Mouse (Mus musculus) liver, embryonic 16.5 days (tissue): ENCODE measurements around the gene Rbfox1. TPM values are rescaled to one million over a fixed set of nuclear protein-coding genes. Genes with fewer than 3 reads are reported as not detected.

Experiments
- ATAC-seq: fragments of 200-750 bp; cut with Nextera tagmentation; 2 replicates; pipeline ENCODE4 v1.8.0; 2017; ENCODE audit warnings: low read depth, mild to moderate bottlenecking, moderate number of reproducible peaks, moderate library complexity
- H3K27ac ChIP-seq: fragments of 300-500 bp; sonication (generic); 2 replicates; pipeline ENCODE4 v1.5.1; 2014; ENCODE audit warnings: mild to moderate bottlenecking, low read length
- H3K27me3 ChIP-seq: fragments of 300-500 bp; sonication (generic); 2 replicates; pipeline ENCODE4 v1.6.1; 2014; ENCODE audit warnings: low read depth, low read length, mixed read lengths; ENCODE audit not compliant: control insufficient read depth, insufficient read depth
- H3K36me3 ChIP-seq: fragments of 300-500 bp; sonication (generic); 2 replicates; pipeline ENCODE4 v1.6.1; 2014; ENCODE audit warnings: mild to moderate bottlenecking; ENCODE audit not compliant: control insufficient read depth, insufficient read depth
- H3K4me1 ChIP-seq: fragments of 300-500 bp; sonication (generic); 2 replicates; pipeline ENCODE4 v1.6.1; 2014; ENCODE audit warnings: low read depth, low read length, mixed read lengths; ENCODE audit not compliant: control insufficient read depth
- H3K4me2 ChIP-seq: fragments of 300-500 bp; sonication (generic); 2 replicates; pipeline ENCODE4 v1.6.1; 2014; ENCODE audit warnings: low read depth, low read length, mixed read lengths
- H3K4me3 ChIP-seq: fragments of 300-500 bp; sonication (generic); 2 replicates; pipeline ENCODE4 v1.5.1; 2014; ENCODE audit warnings: low read depth, mild to moderate bottlenecking, low read length
- H3K9ac ChIP-seq: fragments of 300-500 bp; sonication (generic); 2 replicates; pipeline ENCODE4 v1.6.1; 2014; ENCODE audit warnings: low read depth, low read length
- H3K9me3 ChIP-seq: fragments of 300-500 bp; sonication (generic); replicated peaks from 2 replicates; pipeline ENCODE4 v1.6.1; 2016; ENCODE audit warnings: low read length; ENCODE audit not compliant: control insufficient read depth
- WGBS: fragments of 180-500 bp; shearing (Covaris S2); extraction: QIAGEN DNeasy Blood & Tissue Kit; methylation state at CpG from one replicate; pipeline ENCODE4 v1.1.7; 2014; ENCODE audit not compliant: insufficient replicate concordance; 5-methylcytosine and 5-hydroxymethylcytosine counted together
- polyA plus RNA-seq: library from polyadenylated mRNA; unstranded; fragments of >200 nt; fragmentation: Nextera tagmentation; extraction: Ambion mirVana; gene quantifications from 2 replicates; pipeline ENCODE4 v1.2.1, GENCODE M21; 2015

The Rbfox1 gene
- polyA plus RNA-seq, 1 experiment from 2014 or later = 0.38 TPM

DNA sequence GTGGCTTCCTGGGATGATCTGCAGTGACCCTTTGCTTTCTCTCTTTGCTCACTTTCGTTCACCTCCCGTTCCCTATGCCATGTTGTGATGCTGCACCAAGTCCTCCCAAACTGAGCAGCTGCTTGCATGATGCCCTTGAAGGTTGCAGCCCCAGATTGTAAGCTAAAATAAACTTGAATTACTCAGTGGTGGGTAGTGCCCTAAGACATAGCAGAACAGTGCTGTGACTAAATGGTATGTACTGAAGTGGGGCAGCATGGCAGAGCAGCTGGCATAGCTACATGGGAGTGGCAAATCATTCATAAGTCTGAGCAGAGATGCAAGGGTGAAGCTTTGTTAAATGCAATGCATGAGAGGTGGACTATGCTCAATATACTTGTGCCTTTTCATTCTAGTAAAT, 307.2 kb downstream of the Rbfox1 start:
- Histone ChIP-seq H3K4me2 (no peak overlapping the region), H3K27ac (no peak overlapping the region), H3K9me3 (no peaks in the 10 kb centered on the region), H3K36me3 (no peaks in the 10 kb centered on the region), H3K9ac (no peak overlapping the region), H3K27me3 (no peaks in the 10 kb centered on the region), H3K4me1 (no peaks in the 10 kb centered on the region), H3K4me3 (no peak overlapping the region)
- WGBS = 53% methylated on average over 2 of the region's 2 CpGs
- no peak for ATAC-seq

DNA sequence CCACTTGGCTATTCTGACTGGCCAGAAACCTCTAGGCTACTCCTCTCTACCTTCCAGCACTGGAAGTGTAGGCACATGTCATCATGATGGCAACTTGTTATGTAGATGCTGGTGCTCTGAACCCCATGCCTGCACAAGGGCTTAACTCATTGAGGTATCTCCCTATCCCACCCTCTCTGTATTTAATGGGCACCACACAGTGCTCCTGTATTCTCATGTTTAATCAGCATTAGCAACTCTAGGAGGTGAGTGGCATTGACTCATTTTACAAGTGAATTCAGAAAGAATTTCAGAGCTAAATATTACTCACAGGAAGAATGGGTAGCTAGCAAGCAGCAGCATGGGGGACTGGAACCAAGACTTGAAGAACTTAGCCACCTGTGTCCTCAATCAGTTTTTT, 321.3 kb downstream of the Rbfox1 start:
- no peak overlapping the region for H3K4me3 ChIP-seq
- ATAC-seq = no peak
- H3K9ac ChIP-seq = no peak overlapping the region
- no peak overlapping the region for H3K4me2 ChIP-seq
- H3K27me3 ChIP-seq = no peaks in the 10 kb centered on the region
- no peak overlapping the region for H3K27ac ChIP-seq
- H3K4me1 ChIP-seq = no peaks in the 10 kb centered on the region
- H3K9me3 ChIP-seq = no peaks in the 10 kb centered on the region
- H3K36me3 ChIP-seq = no peaks in the 10 kb centered on the region

DNA sequence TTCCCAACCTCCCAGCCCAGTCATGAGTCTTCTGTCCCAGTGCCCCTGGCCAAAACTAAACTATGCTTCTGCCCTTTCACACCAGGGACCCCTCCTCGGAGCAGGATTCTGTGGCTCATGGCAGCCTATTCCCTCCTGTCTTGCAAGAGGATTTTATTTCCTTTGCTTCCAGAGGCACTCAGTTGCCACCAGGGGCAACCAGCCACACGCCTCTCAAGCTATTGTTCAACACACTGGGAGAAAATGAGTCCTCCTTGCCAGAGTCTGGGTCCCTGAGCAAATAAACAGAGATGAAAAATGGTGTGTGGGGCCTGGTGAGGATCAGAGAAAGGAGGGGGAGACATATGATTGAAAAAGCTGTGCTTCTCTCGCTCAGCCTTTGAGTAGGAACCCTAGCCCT, 327.8 kb downstream of the Rbfox1 start:
- H3K4me2 ChIP-seq = no peak overlapping the region
- no peaks in the 10 kb centered on the region for H3K27me3 ChIP-seq
- ATAC-seq = no peak
- H3K4me1 ChIP-seq = no peaks in the 10 kb centered on the region
- no peak overlapping the region for H3K4me3 ChIP-seq
- no peaks in the 10 kb centered on the region for H3K9me3 ChIP-seq
- H3K36me3 ChIP-seq = no peaks in the 10 kb centered on the region
- 44% methylated on average over 3 of the region's 3 CpGs for WGBS
- H3K27ac ChIP-seq = no peak overlapping the region
- H3K9ac ChIP-seq = no peak overlapping the region

DNA sequence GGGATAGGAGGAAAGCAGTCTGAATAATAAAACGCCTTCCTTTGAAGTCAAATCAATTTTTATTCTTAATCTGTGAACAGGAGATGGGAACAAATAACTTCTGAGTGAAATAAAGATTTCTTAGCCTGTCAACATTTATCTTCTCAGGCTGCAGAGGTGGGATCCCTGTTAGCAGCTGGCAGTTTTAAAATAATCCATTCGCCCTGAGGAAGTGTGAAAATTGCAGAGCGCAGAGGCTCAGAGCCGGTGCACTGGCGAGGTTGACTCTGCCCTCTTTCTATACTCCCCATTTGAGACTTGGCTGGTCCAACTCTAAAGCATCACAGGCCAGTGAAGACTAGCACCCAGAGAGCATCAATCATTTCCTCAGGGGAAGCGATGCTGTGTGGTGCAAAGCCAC, 342.3 kb downstream of the Rbfox1 start:
- H3K36me3 ChIP-seq = no peaks in the 10 kb centered on the region
- WGBS = 55% methylated on average over 6 of the region's 6 CpGs
- no peak overlapping the region for H3K9ac ChIP-seq
- no peaks in the 10 kb centered on the region for H3K27me3 ChIP-seq
- H3K9me3 ChIP-seq = no peaks in the 10 kb centered on the region; the same call in 1 of the 2 replicates
- no peaks in the 10 kb centered on the region for H3K4me1 ChIP-seq
- no peak overlapping the region for H3K4me2 ChIP-seq
- H3K4me3 ChIP-seq = no peak overlapping the region
- ATAC-seq = no peak
- H3K27ac ChIP-seq = no peak overlapping the region

DNA sequence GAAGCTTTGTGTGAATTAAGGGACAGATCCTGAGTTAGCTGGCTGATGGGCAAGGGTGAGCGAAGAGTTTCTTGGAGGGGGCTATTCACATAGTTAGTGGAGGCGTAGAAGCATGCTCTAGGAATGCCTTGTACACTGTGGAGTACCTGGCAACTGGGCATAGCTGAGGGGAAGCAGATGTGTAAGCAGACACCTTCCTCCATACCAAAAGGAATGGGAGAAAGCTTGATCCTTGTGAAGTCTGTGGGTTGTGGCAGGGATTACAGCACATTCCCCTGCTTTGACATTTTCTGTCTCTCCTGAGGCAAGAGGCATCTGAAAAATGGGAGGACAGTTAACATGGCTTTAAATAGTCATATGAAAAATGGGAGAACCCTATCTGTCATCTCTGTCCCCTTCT, 347.8 kb downstream of the Rbfox1 start:
- H3K27ac ChIP-seq = no peak overlapping the region
- H3K4me2 ChIP-seq = no peak overlapping the region
- whole genome bisulfite sequencing = 74% methylated on average over 2 of the region's 2 CpGs
- no peaks in the 10 kb centered on the region for H3K27me3 ChIP-seq
- H3K9me3 ChIP-seq = no peaks in the 10 kb centered on the region; the same call in 1 of the 2 replicates
- no peak overlapping the region for H3K4me3 ChIP-seq
- H3K9ac ChIP-seq = no peak overlapping the region
- ATAC-seq = no peak
- H3K4me1 ChIP-seq = no peaks in the 10 kb centered on the region
- no peaks in the 10 kb centered on the region for H3K36me3 ChIP-seq

DNA sequence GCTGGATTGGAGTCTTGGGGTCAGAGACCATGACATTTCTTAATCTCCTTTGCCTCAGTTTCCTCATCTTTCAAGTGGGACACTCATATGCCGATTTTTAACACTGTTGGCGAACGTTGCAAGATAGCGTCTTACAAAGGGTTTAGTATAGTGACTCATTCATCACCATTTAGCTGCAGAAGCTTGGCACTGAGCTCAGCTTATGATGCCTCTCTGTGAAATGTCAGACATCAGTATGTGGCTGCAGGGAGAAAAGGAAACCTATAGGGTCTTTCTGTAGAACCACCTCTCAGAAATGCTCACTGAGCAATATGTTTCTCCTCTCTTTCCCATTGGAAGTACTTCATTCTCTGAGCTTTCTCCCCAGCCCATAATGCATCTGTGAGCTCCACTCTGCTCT, 356.2 kb downstream of the Rbfox1 start:
- ATAC-seq = no peak
- H3K4me3 ChIP-seq = no peak overlapping the region

DNA sequence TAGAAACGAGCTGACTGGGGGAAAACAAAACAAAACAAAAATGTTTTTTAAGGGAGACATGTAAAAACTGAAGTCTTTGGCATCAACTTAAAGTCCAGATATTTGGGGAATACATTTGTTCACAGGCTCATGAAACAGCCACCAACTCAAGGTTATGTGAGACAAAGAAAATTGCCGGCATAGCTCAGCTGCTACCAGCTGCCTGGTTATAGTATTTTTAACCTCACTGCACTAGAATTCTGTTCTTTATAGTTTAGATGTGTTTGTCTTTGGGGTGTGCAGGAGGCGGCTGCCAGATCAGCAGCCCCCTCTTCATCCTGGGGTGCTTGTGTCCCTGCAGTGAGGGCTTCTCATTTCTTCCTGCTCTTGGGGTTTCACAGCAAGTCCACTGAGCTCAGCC, 357.3 kb downstream of the Rbfox1 start:
- whole genome bisulfite sequencing = 45% methylated on average over 3 of the region's 3 CpGs
- no peak overlapping the region for H3K9ac ChIP-seq
- no peaks in the 10 kb centered on the region for H3K4me1 ChIP-seq
- H3K9me3 ChIP-seq = no peaks in the 10 kb centered on the region
- no peaks in the 10 kb centered on the region for H3K36me3 ChIP-seq
- no peak overlapping the region for H3K4me3 ChIP-seq
- no peak overlapping the region for H3K4me2 ChIP-seq
- H3K27me3 ChIP-seq = no peaks in the 10 kb centered on the region
- no peak overlapping the region for H3K27ac ChIP-seq
- ATAC-seq = no peak

More for the DNA sequence above, 356.2 kb downstream of the Rbfox1 start:
- Histone ChIP-seq H3K4me2 (no peak overlapping the region), H3K9me3 (no peaks in the 10 kb centered on the region), H3K36me3 (no peaks in the 10 kb centered on the region), H3K4me1 (no peaks in the 10 kb centered on the region), H3K27me3 (no peaks in the 10 kb centered on the region), H3K9ac (no peak overlapping the region), H3K27ac (no peak overlapping the region)
- 68% methylated on average over 4 of the region's 4 CpGs for WGBS

DNA sequence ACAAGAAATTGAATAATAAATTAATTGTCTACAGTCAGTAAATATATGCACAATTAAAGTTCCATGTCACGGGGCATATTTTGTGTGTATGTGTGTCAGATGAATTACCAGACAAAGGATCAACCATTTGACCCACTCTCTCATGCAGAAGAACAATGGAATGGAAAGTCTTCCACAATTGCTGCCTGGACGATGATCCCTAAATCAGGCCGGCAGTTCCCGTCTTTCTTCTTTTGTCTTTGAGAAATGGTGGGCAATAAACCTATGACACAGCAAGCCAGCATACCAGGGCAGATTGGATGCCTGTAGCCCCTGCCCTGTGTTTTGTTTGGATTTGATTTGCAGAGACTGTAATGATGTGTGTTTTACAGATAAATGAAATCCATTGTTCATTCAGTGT, 362.4 kb downstream of the Rbfox1 start:
- Histone ChIP-seq H3K27ac (no peak overlapping the region), H3K4me3 (no peak overlapping the region), H3K27me3 (no peaks in the 10 kb centered on the region), H3K4me1 (no peaks in the 10 kb centered on the region), H3K9ac (no peak overlapping the region), H3K9me3 (no peaks in the 10 kb centered on the region), H3K4me2 (no peak overlapping the region), H3K36me3 (no peaks in the 10 kb centered on the region)
- 55% methylated on average over 4 of the region's 4 CpGs for WGBS
- ATAC-seq = no peak

DNA sequence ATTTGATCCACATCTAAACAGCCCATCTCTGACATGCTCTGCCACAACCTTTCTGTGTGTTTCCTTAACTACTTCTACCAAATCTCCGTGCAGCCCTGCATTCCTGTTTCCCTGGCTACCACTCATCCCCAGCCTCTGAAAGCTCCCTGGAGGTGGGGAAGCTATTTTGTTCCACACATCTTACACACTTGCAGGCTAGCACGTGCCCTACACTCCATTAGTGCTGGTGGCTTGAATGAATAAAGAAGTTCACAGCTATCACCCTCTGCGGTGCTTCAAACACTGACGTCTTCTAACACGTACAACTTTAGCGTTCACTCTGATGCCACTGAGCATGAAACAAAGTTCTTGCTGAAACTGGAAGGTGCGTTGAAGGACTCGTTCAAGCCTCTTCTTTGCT, 379.4 kb downstream of the Rbfox1 start:
- Histone ChIP-seq H3K4me2 (no peak overlapping the region), H3K4me3 (no peak overlapping the region), H3K36me3 (no peaks in the 10 kb centered on the region), H3K27ac (no peak overlapping the region), H3K9ac (no peak overlapping the region), H3K4me1 (no peaks in the 10 kb centered on the region), H3K27me3 (no peaks in the 10 kb centered on the region), H3K9me3 (no peaks in the 10 kb centered on the region)
- 62% methylated on average over 8 of the region's 8 CpGs for WGBS
- no peak for ATAC-seq

DNA sequence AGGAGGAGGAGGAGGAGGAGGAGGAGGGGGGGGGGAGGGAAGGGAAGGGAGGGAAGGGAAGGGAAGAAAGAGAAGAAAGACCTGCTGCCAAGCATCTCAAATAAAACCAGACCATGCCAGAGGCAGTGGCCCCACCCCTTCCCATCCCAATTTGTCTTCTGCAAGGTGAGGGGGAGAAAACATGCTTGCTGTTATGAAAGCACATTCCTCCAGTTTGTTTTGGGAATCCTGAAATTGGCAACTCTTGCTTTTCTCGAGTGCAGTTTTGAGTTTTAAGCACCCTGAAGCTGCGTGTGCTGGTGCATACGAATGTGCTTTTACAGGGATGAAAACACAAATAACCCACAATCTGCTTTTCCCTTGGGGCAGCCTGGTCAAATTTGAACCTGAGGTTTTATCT, 380.5 kb downstream of the Rbfox1 start:
- no peaks in the 10 kb centered on the region for H3K27me3 ChIP-seq
- no peak overlapping the region for H3K4me3 ChIP-seq
- no peaks in the 10 kb centered on the region for H3K36me3 ChIP-seq
- no peak overlapping the region for H3K4me2 ChIP-seq
- H3K9me3 ChIP-seq = no peaks in the 10 kb centered on the region
- WGBS = 43% methylated on average over 3 of the region's 3 CpGs
- no peak overlapping the region for H3K9ac ChIP-seq
- no peaks in the 10 kb centered on the region for H3K4me1 ChIP-seq
- no peak overlapping the region for H3K27ac ChIP-seq
- ATAC-seq = no peak
